Mouse (Mus musculus) lung, postnatal 0 days (tissue): ENCODE measurements around the gene Vip.

Experiments used
- CTCF ChIP-seq: IDR thresholded peaks from 2 replicates; pipeline ENCODE4 v1.5.1; 2016; ENCODE audit warnings: antibody characterized with exemption, mild to moderate bottlenecking
- EP300 ChIP-seq: IDR thresholded peaks from 2 replicates; pipeline ENCODE4 v1.6.1; 2016; ENCODE audit warnings: antibody characterized with exemption, mild to moderate bottlenecking, control low read depth

DNA sequence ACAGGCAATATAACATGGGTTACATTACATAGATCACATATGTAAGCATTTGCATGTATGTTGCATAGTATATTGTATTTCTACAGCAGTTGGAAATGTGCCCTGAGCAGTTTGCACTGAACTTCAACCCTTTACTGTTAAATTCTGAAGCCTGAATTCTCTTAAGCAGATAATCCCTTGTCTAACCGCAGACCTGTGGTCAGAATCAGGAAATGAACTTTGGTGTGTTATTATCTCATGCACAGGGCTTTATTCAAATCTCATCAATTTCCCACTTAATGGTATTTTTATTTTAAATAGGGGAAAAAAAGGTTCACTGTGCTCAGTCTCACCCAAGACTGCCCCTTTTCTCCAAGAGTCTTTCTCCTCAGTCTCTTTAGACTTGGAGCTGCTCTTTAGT lies 55.3 kb downstream of the Vip start:
- no peak for TF ChIP-seq CTCF
- no peak for TF ChIP-seq EP300
